Mouse (Mus musculus): ENCODE results near the gene Grip2. TPM values are rescaled to one million over a fixed set of nuclear protein-coding genes. Genes with fewer than 3 reads are reported as not detected.

Gene Grip2
- polyA plus RNA-seq, 1 experiment, result not detected

GRCm38 (mm10) chr6:91808022-91808421 is 19.0 kb downstream of the Grip2 start:
- WGBS, result 25% methylated on average over 6 of the region's 6 CpGs

GRCm38 (mm10) chr6:91807169-91807568 is 19.9 kb downstream of the Grip2 start:
- TF ChIP-seq POLR2A (IDR thresholded peaks at IDR 0.05; ENCODE audit: borderline replicate concordance, control insufficient read depth, low read depth, low read length) (no peak), CTCF (IDR thresholded peaks at IDR 0.05; ENCODE audit: control insufficient read depth, insufficient read depth, low read length) (no peak)
- no peak overlapping the region for H3K4me3 ChIP-seq (replicated peaks; ENCODE audit: control insufficient read depth, low read depth, low read length)
- H3K4me1 ChIP-seq (ENCODE audit: control insufficient read depth, insufficient read depth, low read length), result no peaks in the 10 kb centered on the region
- no peak overlapping the region for H3K27ac ChIP-seq (ENCODE audit: control insufficient read depth, insufficient read depth, low read depth, low read length, poor library complexity)
- WGBS, result 6% methylated on average over 23 of the region's 23 CpGs

More at GRCm38 (mm10) chr6:91808022-91808421, 19.0 kb downstream of the Grip2 start:
- Histone ChIP-seq H3K4me1 (ENCODE audit: control insufficient read depth, insufficient read depth, low read length) (no peaks in the 10 kb centered on the region), H3K27ac (ENCODE audit: control insufficient read depth, insufficient read depth, low read depth, low read length, poor library complexity) (no peak overlapping the region), H3K4me3 (replicated peaks; ENCODE audit: control insufficient read depth, low read depth, low read length) (no peak overlapping the region)
- TF ChIP-seq POLR2A (IDR thresholded peaks at IDR 0.05; ENCODE audit: borderline replicate concordance, control insufficient read depth, low read depth, low read length), result no peak

- WGBS, result 44% methylated on average over 7 of the region's 7 CpGs
Measured at GRCm38 (mm10) chr6:91804177-91804576, 22.9 kb downstream of the Grip2 start.

GRCm38 (mm10) chr6:91798496-91798895 is 28.6 kb downstream of the Grip2 start:
- WGBS, result 68% methylated on average over 12 of the region's 12 CpGs
- no peak for TF ChIP-seq CTCF (IDR thresholded peaks at IDR 0.05; ENCODE audit: control insufficient read depth, insufficient read depth, low read length)
- TF ChIP-seq POLR2A (IDR thresholded peaks at IDR 0.05; ENCODE audit: borderline replicate concordance, control insufficient read depth, low read depth, low read length), result no peak

More at GRCm38 (mm10) chr6:91804177-91804576, 22.9 kb downstream of the Grip2 start:
- no peaks in the 10 kb centered on the region for H3K4me1 ChIP-seq (ENCODE audit: control insufficient read depth, insufficient read depth, low read length)
- H3K27ac ChIP-seq (ENCODE audit: control insufficient read depth, insufficient read depth, low read depth, low read length, poor library complexity), result no peak overlapping the region
- TF ChIP-seq CTCF (IDR thresholded peaks at IDR 0.05; ENCODE audit: control insufficient read depth, insufficient read depth, low read length), result no peak
- no peak for TF ChIP-seq POLR2A (IDR thresholded peaks at IDR 0.05; ENCODE audit: borderline replicate concordance, control insufficient read depth, low read depth, low read length)
- no peak overlapping the region for H3K4me3 ChIP-seq (replicated peaks; ENCODE audit: control insufficient read depth, low read depth, low read length)

GRCm38 (mm10) chr6:91796736-91797135 is 30.3 kb downstream of the Grip2 start:
- no peak overlapping the region for H3K4me3 ChIP-seq (replicated peaks; ENCODE audit: control insufficient read depth, low read depth, low read length)
- no peak for TF ChIP-seq CTCF (IDR thresholded peaks at IDR 0.05; ENCODE audit: control insufficient read depth, insufficient read depth, low read length)
- TF ChIP-seq POLR2A (IDR thresholded peaks at IDR 0.05; ENCODE audit: borderline replicate concordance, control insufficient read depth, low read depth, low read length), result no peak
- WGBS, result 83% methylated on average over 4 of the region's 4 CpGs

More at GRCm38 (mm10) chr6:91798496-91798895, 28.6 kb downstream of the Grip2 start:
- no peak overlapping the region for H3K27ac ChIP-seq (ENCODE audit: control insufficient read depth, insufficient read depth, low read depth, low read length, poor library complexity)
- no peak overlapping the region for H3K4me3 ChIP-seq (replicated peaks; ENCODE audit: control insufficient read depth, low read depth, low read length)
- no peaks in the 10 kb centered on the region for H3K4me1 ChIP-seq (ENCODE audit: control insufficient read depth, insufficient read depth, low read length)

GRCm38 (mm10) chr6:91796064-91796463 is 31.0 kb downstream of the Grip2 start:
- Histone ChIP-seq H3K4me1 (ENCODE audit: control insufficient read depth, insufficient read depth, low read length) (no peaks in the 10 kb centered on the region), H3K27ac (ENCODE audit: control insufficient read depth, insufficient read depth, low read depth, low read length, poor library complexity) (no peak overlapping the region), H3K4me3 (replicated peaks; ENCODE audit: control insufficient read depth, low read depth, low read length) (no peak overlapping the region)
- WGBS, result 57% methylated on average over 9 of the region's 9 CpGs
- no peak for TF ChIP-seq POLR2A (IDR thresholded peaks at IDR 0.05; ENCODE audit: borderline replicate concordance, control insufficient read depth, low read depth, low read length)
- TF ChIP-seq CTCF (IDR thresholded peaks at IDR 0.05; ENCODE audit: control insufficient read depth, insufficient read depth, low read length), result no peak

More at GRCm38 (mm10) chr6:91796736-91797135, 30.3 kb downstream of the Grip2 start:
- Histone ChIP-seq H3K27ac (ENCODE audit: control insufficient read depth, insufficient read depth, low read depth, low read length, poor library complexity) (no peak overlapping the region), H3K4me1 (ENCODE audit: control insufficient read depth, insufficient read depth, low read length) (no peaks in the 10 kb centered on the region)

- 66% methylated on average over 3 of the region's 3 CpGs for WGBS
- no peak overlapping the region for H3K27ac ChIP-seq (ENCODE audit: control insufficient read depth, insufficient read depth, low read depth, low read length, poor library complexity)
- H3K4me1 ChIP-seq (ENCODE audit: control insufficient read depth, insufficient read depth, low read length), result no peaks in the 10 kb centered on the region
- TF ChIP-seq CTCF (IDR thresholded peaks at IDR 0.05; ENCODE audit: control insufficient read depth, insufficient read depth, low read length), result no peak
- no peak for TF ChIP-seq POLR2A (IDR thresholded peaks at IDR 0.05; ENCODE audit: borderline replicate concordance, control insufficient read depth, low read depth, low read length)
- no peak overlapping the region for H3K4me3 ChIP-seq (replicated peaks; ENCODE audit: control insufficient read depth, low read depth, low read length)
Measured at GRCm38 (mm10) chr6:91795640-91796039, 31.4 kb downstream of the Grip2 start.

GRCm38 (mm10) chr6:91788311-91788798 is 38.7 kb downstream of the Grip2 start:
- Histone ChIP-seq H3K27ac (ENCODE audit: control insufficient read depth, insufficient read depth, low read depth, low read length, poor library complexity) (no peak overlapping the region), H3K4me3 (replicated peaks; ENCODE audit: control insufficient read depth, low read depth, low read length) (no peak overlapping the region), H3K4me1 (ENCODE audit: control insufficient read depth, insufficient read depth, low read length) (no peaks in the 10 kb centered on the region)
- TF ChIP-seq POLR2A (IDR thresholded peaks at IDR 0.05; ENCODE audit: borderline replicate concordance, control insufficient read depth, low read depth, low read length) (no peak), CTCF (IDR thresholded peaks at IDR 0.05; ENCODE audit: control insufficient read depth, insufficient read depth, low read length) (no peak)
- WGBS, result 72% methylated on average over 9 of the region's 9 CpGs

GRCm38 (mm10) chr6:91785018-91785417 is 42.0 kb downstream of the Grip2 start:
- Histone ChIP-seq H3K27ac (ENCODE audit: control insufficient read depth, insufficient read depth, low read depth, low read length, poor library complexity) (no peak overlapping the region), H3K4me3 (replicated peaks; ENCODE audit: control insufficient read depth, low read depth, low read length) (no peak overlapping the region), H3K4me1 (ENCODE audit: control insufficient read depth, insufficient read depth, low read length) (no peaks in the 10 kb centered on the region)
- TF ChIP-seq POLR2A (IDR thresholded peaks at IDR 0.05; ENCODE audit: borderline replicate concordance, control insufficient read depth, low read depth, low read length) (no peak), CTCF (IDR thresholded peaks at IDR 0.05; ENCODE audit: control insufficient read depth, insufficient read depth, low read length) (no peak)
- 68% methylated on average over 3 of the region's 3 CpGs for WGBS

Data from bone marrow, adult 2 months (tissue).